ENCODE assay signal across 8 mouse cellular contexts in genomic region chr11:88582021-88582707, GRCm38 (mm10).
DNase-seq lines count a peak whose midpoint lies in the region; ATAC-seq lines count a peak whose summit lies in the region.

No protein-coding gene starts in this region.

- intact Hi-C loops in left cerebral cortex, postnatal 25 days (cut with DNase I), result loop anchor here (5.0 kb wide), 1 partner anchor 135 kb away; the partner anchor contains the start of gene Msi2

- no peak for ATAC-seq in heart, embryonic 13.5 days (ENCODE audit: extremely low read depth, insufficient number of reproducible peaks, low FRiP score, low TSS enrichment)
- ATAC-seq in hindbrain, embryonic 14.5 days (ENCODE audit: low FRiP score), result no peak
- ATAC-seq in midbrain, embryonic 12.5 days (ENCODE audit: low FRiP score, low read depth), result no peak
- no peak for ATAC-seq in frontal cortex, adult (ENCODE audit: low TSS enrichment)

- no peak overlapping the region for H3K4me3 ChIP-seq in heart, embryonic 13.5 days
- H3K4me3 ChIP-seq in hindbrain, embryonic 14.5 days (replicated peaks; ENCODE audit: low read length), result no peak overlapping the region
- H3K4me3 ChIP-seq in midbrain, embryonic 12.5 days, result no peak overlapping the region

- H3K9me3 ChIP-seq in heart, embryonic 13.5 days, result no peaks in the 10 kb centered on the region
- no peaks in the 10 kb centered on the region for H3K9me3 ChIP-seq in hindbrain, embryonic 14.5 days (ENCODE audit: control insufficient read depth, low read length)
- no peaks in the 10 kb centered on the region for H3K9me3 ChIP-seq in midbrain, embryonic 12.5 days

- peak overlapping the region; percentile 85 for H3K27ac ChIP-seq in heart, embryonic 13.5 days (replicated peaks)
- H3K27ac ChIP-seq in hindbrain, embryonic 14.5 days, result peak overlapping the region; percentile 83
- H3K27ac ChIP-seq in midbrain, embryonic 12.5 days (replicated peaks), result peak overlapping the region; percentile 95

- H3K36me3 ChIP-seq in heart, embryonic 13.5 days, result peaks cover 9% of the 10 kb centered on the region
- no peaks in the 10 kb centered on the region for H3K36me3 ChIP-seq in hindbrain, embryonic 14.5 days (replicated peaks; ENCODE audit: control insufficient read depth, insufficient read depth)
- H3K36me3 ChIP-seq in midbrain, embryonic 12.5 days, result no peaks in the 10 kb centered on the region

- peak overlapping the region; percentile 62 for H3K9ac ChIP-seq in heart, embryonic 13.5 days
- H3K9ac ChIP-seq in hindbrain, embryonic 14.5 days, result peak overlapping the region; percentile 46; the same call in 1 of the 2 replicates
- H3K9ac ChIP-seq in midbrain, embryonic 12.5 days (replicated peaks), result peak overlapping the region; percentile 50

- WGBS in heart, embryonic 13.5 days, result 43% methylated on average over 13 of the region's 13 CpGs
- 12% methylated on average over 13 of the region's 13 CpGs for WGBS in hindbrain, embryonic 14.5 days
- 9% methylated on average over 13 of the region's 13 CpGs for WGBS in midbrain, embryonic 12.5 days

- H3K27me3 ChIP-seq in heart, embryonic 13.5 days (replicated peaks), result no peaks in the 10 kb centered on the region
- no peaks in the 10 kb centered on the region for H3K27me3 ChIP-seq in hindbrain, embryonic 14.5 days (ENCODE audit: control insufficient read depth, insufficient read depth, low read length)
- no peaks in the 10 kb centered on the region for H3K27me3 ChIP-seq in midbrain, embryonic 12.5 days

- H3K4me1 ChIP-seq in heart, embryonic 13.5 days, result peaks cover 84% of the 10 kb centered on the region
- peaks cover 77% of the 10 kb centered on the region for H3K4me1 ChIP-seq in hindbrain, embryonic 14.5 days (replicated peaks; ENCODE audit: control insufficient read depth, insufficient read depth, low read length)
- peaks cover 96% of the 10 kb centered on the region for H3K4me1 ChIP-seq in midbrain, embryonic 12.5 days

- H3K4me2 ChIP-seq in heart, embryonic 13.5 days, result peak overlapping the region; percentile 54
- H3K4me2 ChIP-seq in hindbrain, embryonic 14.5 days (replicated peaks), result peak overlapping the region; percentile 32
- H3K4me2 ChIP-seq in midbrain, embryonic 12.5 days (replicated peaks), result peak overlapping the region; percentile 44

- DNase-seq in heart, adult 9 months (ENCODE audit: low spot score in 2 of 2), result no peak
- peak; percentile 66 for DNase-seq in embryo, embryonic 10 days (ENCODE audit: low spot score)
- no peak for DNase-seq in hindbrain, embryonic 14.5 days (ENCODE audit: low spot score)
- no peak for DNase-seq in ovary, postnatal 36 days (ENCODE audit: low spot score)
- DNase-seq in left cerebral cortex, postnatal 25 days (ENCODE audit: low spot score in 2 of 2), result no peak
